Mouse (Mus musculus): ENCODE measurements around the gene Abl1.
"Not testable (repeated sequence)": the region's sequence is repeated elsewhere in the genome, so short reads cannot be mapped to it uniquely, and the experiment has no call there.

Abl1 gene

GRCm38 (mm10) chr2:31688074-31688925 lies at the start of gene Abl1:
Gene Abl1, plus strand, starts transcription at chr2:31688376.
- DNase-seq (ENCODE audit: low read depth): peak; percentile 97

GRCm38 (mm10) chr2:31638581-31639465 lies 49.4 kb upstream of the Abl1 start:
- DNase-seq (ENCODE audit: low read depth): no peak

- DNase-seq (ENCODE audit: low read depth): no peak
Measured at GRCm38 (mm10) chr2:31639466-31639760, 48.8 kb upstream of the Abl1 start.

- no peak for DNase-seq (ENCODE audit: low read depth)
Measured at GRCm38 (mm10) chr2:31639901-31640608, 48.1 kb upstream of the Abl1 start, which contains the start of gene Prdm12. Gene Prdm12, plus strand, starts transcription at chr2:31640037.

GRCm38 (mm10) chr2:31640609-31641507 lies 47.3 kb upstream of the Abl1 start:
- DNase-seq (ENCODE audit: low read depth): no peak

- DNase-seq (ENCODE audit: low read depth): no peak
Measured at GRCm38 (mm10) chr2:31641508-31641830, 46.7 kb upstream of the Abl1 start.

GRCm38 (mm10) chr2:31641929-31642328 lies 46.2 kb upstream of the Abl1 start:
- no peak for DNase-seq (ENCODE audit: low read depth)

- no peak for DNase-seq (ENCODE audit: low read depth)
Measured at GRCm38 (mm10) chr2:31653971-31654853, 34.0 kb upstream of the Abl1 start.

GRCm38 (mm10) chr2:31654854-31655559 lies 33.2 kb upstream of the Abl1 start:
- peak; percentile 65 for DNase-seq (ENCODE audit: low read depth)

GRCm38 (mm10) chr2:31656374-31656773 lies 31.8 kb upstream of the Abl1 start:
- no peak for DNase-seq (ENCODE audit: low read depth)

GRCm38 (mm10) chr2:31662939-31663803 lies 25.0 kb upstream of the Abl1 start:
- no peak for DNase-seq (ENCODE audit: low read depth)

GRCm38 (mm10) chr2:31663804-31664180 lies 24.4 kb upstream of the Abl1 start:
- no peak for DNase-seq (ENCODE audit: low read depth)

- DNase-seq (ENCODE audit: low read depth): peak; percentile 51
Measured at GRCm38 (mm10) chr2:31667332-31667731, 20.8 kb upstream of the Abl1 start.

- DNase-seq (ENCODE audit: low read depth): peak; percentile 98
Measured at GRCm38 (mm10) chr2:31670551-31671035, 17.6 kb upstream of the Abl1 start, which contains the start of gene Exosc2. Gene Exosc2, plus strand, starts transcription at chr2:31670715.

- DNase-seq (ENCODE audit: low read depth): no peak
Measured at GRCm38 (mm10) chr2:31678641-31679040, 9.5 kb upstream of the Abl1 start.

- not testable (repeated sequence) for DNase-seq (ENCODE audit: low read depth)
Measured at GRCm38 (mm10) chr2:31681051-31681707, 7.0 kb upstream of the Abl1 start.

- no peak for DNase-seq (ENCODE audit: low read depth)
Measured at GRCm38 (mm10) chr2:31681731-31682235, 6.4 kb upstream of the Abl1 start.

GRCm38 (mm10) chr2:31683666-31684065 lies 4.5 kb upstream of the Abl1 start:
- peak; percentile 89 for DNase-seq (ENCODE audit: low read depth)
